Mouse (Mus musculus) cerebellum, adult 8-10 months (tissue): Measurements from ENCODE around the gene Lce1l.
"Not testable (repeated sequence)": the region's sequence is repeated elsewhere in the genome, so short reads cannot be mapped to it uniquely, and the experiment has no call there.

Source experiments
- DNase-seq: peaks from one replicate; pipeline ENCODE4 v3.0.0; 2022

Gene Lce1l

DNA sequence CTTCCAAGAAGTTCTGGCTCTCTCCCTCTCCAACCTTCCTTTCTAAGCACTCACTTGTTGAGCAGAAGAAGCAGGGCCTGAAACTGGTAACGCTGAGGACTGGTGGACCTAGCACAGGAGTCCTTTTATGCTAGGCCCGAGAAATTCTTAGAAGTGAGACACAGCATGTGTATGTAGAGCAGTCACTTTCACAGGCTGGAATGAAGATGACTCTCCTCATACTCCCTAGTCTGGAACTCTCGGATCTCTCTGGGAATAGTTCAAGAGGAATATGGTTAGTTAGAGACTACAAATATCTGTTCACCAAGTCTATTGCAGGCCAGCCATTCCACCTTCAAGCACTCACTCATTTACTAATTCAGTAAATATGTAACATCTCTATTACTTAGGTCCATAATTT is at the start of gene Lce1l:
TSS of gene Lce1l (minus strand) at position 101 of the 400 bp plus-strand sequence.
- no peak for DNase-seq

DNA sequence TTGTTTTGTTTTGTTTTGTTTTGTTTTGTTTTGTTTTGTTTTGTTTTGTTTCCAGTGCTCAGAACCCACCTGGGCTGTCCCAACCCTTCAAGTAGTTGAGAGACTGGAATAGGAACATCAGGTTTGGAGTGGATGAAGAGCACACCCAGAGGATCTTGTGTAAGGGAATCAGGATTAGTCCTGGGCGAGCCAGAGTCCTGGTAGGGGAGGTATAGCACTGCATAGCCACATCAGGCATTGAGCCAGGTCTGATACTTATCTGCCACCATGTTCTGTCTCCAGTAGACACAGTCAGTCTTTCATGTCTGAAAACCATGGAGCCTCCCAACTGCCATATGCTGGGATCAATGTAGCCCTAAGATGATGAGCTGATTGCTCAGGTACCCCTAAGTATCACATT is 43.4 kb upstream of the Lce1l start:
- no peak for DNase-seq

DNA sequence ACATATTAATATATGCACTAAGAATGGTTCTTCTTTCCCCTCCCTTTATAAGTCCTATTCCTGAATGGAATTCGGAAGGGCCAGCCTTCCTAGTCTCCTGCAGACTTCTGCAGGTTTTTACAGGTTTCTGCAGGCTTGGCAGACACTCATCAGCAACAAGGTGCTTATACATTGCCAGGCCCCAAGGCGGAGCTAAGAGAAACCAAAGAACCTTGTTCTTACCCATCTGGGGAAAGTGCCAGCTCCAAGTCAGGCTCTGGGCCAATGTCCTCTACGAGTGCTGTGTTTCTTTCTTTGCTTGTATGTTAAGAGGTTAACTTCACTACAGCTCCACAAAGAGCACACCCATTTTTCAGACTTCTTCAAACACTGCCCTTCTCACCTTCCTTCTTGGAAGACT is 43.0 kb upstream of the Lce1l start:
- DNase-seq = no peak

DNA sequence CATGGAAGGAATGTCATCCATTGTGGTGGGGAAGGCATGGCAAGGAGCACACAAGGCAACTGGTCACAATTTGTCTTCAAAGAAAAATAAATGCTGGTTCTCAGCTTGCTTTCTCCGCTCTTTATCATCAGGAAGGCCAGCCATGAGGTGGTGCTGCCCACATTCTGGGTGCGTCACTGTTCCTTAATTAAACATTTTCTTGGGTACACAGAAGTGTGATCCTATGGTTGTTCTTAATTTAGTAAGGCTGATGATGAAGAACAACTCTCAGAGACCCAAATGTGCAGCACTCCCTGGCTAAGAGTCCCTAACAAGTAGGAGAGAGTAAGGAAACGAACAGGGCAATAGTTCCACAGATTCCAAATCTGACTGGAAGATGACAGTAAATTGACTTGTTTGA is 23.1 kb upstream of the Lce1l start:
- no peak for DNase-seq

DNA sequence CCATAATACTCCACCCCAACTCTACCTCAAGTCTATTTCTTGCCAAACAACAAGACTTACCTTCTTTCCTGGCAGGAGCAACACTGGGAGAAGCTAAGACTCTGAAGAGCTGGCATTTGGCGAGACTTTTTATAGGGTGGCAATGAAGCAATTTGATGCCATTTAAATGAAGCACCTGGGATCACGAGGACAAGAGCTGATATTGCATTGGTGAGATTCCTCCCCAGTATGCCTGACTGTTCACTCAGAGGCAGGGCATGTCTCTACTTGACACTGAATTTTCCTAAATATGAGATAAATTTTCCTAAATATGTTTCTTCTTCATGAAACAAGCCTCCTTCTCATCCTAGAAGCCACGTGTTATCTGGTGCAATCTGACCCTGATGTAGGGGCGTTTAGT is 19.0 kb upstream of the Lce1l start, which contains the start of gene 2310050C09Rik:
TSS of gene 2310050C09Rik (minus strand) at position 101 of the 400 bp plus-strand sequence.
- DNase-seq = no peak

DNA sequence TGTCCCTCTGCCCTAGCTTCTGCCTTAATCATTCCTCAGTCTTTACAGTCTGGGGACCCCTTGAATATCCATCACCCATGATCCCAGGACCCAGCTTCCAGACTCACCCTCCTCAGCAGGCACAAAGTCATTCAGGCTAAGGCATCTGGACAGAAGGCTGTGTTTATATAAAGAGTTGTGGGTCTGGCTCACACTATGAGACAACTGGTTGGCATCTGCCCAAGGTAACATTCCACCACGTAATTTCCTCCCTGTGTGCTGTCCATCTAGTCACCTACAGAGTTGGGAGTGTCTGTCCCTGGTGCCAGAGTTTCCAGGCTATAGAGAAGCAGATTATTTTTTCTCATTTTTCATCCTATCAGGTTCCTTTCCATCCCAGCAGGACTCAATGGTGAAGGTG is 24.0 kb downstream of the Lce1l start, which contains the start of gene Kprp:
TSS of gene Kprp (minus strand) at position 140 of the 400 bp plus-strand sequence.
- no peak for DNase-seq

DNA sequence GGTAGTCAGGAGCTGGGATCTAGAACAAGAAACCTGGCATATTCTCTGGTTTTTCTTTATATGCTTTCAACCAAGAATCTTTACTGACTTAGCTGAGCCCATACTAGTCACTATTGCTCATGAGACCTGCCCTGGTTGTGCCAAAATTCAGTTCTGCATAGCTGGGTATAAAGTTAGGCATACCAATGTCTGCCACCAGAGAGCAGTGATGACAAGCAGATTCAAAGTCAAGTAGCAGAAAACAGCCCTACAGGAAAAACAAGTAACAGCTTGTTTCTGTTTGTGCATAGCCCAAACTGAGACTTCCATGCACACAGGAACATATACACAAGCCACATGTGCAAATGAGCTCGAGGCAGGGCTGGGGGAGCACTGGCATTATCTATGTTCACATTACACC is 25.3 kb downstream of the Lce1l start:
- DNase-seq = no peak

DNA sequence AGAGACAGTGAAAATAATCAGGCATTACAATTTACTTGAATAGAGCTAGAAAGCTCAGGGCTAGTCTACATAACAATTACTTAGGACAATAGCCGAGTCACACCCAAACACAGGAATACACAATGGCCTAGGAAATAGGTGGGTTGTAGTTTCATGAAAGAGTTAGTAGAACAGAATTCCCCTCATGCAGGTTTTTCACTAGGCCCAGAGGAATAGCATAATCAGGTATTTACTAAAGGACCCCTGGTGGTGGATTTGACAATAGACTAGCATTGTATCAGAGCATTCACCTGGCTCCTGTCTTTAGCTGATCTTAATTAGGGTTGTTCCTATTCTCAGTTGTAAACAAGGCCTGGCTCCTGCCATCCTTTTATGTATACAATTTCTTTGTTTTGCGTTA is 35.0 kb downstream of the Lce1l start:
- not testable (repeated sequence) for DNase-seq

DNA sequence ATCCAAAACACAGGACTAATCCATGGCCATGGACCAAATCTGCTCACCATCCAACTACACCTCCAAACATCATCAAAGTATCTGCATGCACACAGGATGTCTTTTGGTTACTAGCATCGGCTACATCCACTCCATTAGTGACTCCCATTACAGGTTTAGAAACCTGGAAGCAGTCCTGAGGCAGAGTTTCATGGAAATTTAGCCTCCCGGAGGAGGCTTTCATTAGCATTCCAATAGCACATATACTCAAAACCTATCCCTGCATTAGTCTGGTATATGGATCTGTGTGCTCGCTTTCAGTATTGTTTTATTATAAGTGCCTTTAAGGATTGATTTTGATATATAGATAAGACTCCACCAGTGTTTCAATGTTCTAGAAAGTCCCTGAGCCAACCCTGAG is 35.5 kb downstream of the Lce1l start:
- no peak for DNase-seq

DNA sequence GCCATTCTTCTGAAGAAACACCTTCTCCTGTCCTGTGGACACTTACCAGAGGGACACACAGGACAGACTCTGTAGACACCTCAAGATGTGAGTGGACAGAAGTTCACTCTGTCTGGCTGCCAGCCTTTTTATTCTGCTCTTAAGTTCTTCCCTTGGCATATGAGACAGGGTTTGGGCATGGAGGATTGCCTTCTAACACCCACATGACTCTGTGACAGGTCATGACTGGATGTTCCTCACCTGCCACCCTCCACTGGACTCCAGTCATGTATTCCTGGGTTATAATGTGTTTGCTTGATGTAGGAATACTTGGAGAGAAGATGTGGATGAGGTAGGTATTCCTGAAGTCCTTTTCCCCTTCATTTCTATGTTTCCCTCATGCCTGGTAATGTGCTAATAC is 43.3 kb downstream of the Lce1l start, which contains the start of gene Lce1k:
TSS of gene Lce1k (minus strand) at position 101 of the 400 bp plus-strand sequence.
- DNase-seq = no peak
